Mouse (Mus musculus) heart, embryonic 12.5 days (tissue): ENCODE measurements around the gene 1110008P14Rik. TPM values are rescaled to one million over a fixed set of nuclear protein-coding genes. Genes with fewer than 3 reads are reported as not detected.

Experiments used
- ATAC-seq: fragments of 200-750 bp; cut with Nextera tagmentation; 2 replicates; pipeline ENCODE4 v1.8.0; 2017; ENCODE audit warnings: moderate TSS enrichment, moderate library complexity; ENCODE audit not compliant: insufficient number of reproducible peaks, low FRiP score
- H3K27ac ChIP-seq: fragments of 300-500 bp; sonication (generic); 2 replicates; pipeline ENCODE4 v1.5.1; 2016; ENCODE audit warnings: mild to moderate bottlenecking, moderate library complexity; ENCODE audit not compliant: poor library complexity, severe bottlenecking
- H3K27me3 ChIP-seq: fragments of 300-500 bp; sonication (generic); replicated peaks from 2 replicates; pipeline ENCODE4 v1.6.1; 2016; ENCODE audit warnings: mild to moderate bottlenecking, moderate library complexity
- H3K36me3 ChIP-seq: fragments of 300-500 bp; sonication (generic); 2 replicates; pipeline ENCODE4 v1.6.1; 2016; ENCODE audit warnings: mild to moderate bottlenecking, moderate library complexity
- H3K4me1 ChIP-seq: fragments of 300-500 bp; sonication (generic); replicated peaks from 2 replicates; pipeline ENCODE4 v1.6.1; 2016; ENCODE audit warnings: mild to moderate bottlenecking
- H3K4me2 ChIP-seq: fragments of 300-500 bp; sonication (generic); 2 replicates; pipeline ENCODE4 v1.6.1; 2016; ENCODE audit warnings: mild to moderate bottlenecking, moderate library complexity
- H3K4me3 ChIP-seq: fragments of 300-500 bp; sonication (generic); 2 replicates; pipeline ENCODE4 v1.5.1; 2016; ENCODE audit warnings: mild to moderate bottlenecking
- H3K9ac ChIP-seq: fragments of 300-500 bp; sonication (generic); 2 replicates; pipeline ENCODE4 v1.6.1; 2016; ENCODE audit warnings: mild to moderate bottlenecking, moderate library complexity
- H3K9me3 ChIP-seq: fragments of 300-500 bp; sonication (generic); replicated peaks from 2 replicates; pipeline ENCODE4 v1.6.1; 2016; ENCODE audit warnings: mild to moderate bottlenecking, moderate library complexity
- WGBS: fragments of 180-500 bp; shearing (Covaris S2); methylation state at CpG from one replicate; pipeline ENCODE4 v1.1.7; 2016; 5-methylcytosine and 5-hydroxymethylcytosine counted together
- polyA plus RNA-seq: library from polyadenylated mRNA; unstranded; fragments of >200 nt; fragmentation: Nextera tagmentation; extraction: Ambion mirVana; gene quantifications from 2 replicates; pipeline ENCODE4 v1.2.1, GENCODE M21; 2016

The 1110008P14Rik gene
- polyA plus RNA-seq, 1 experiment from 2014 or later: 48.2 TPM

GRCm38 (mm10) chr2:32420647-32421046 is 38.9 kb upstream of the 1110008P14Rik start:
- Histone ChIP-seq H3K4me1 (peaks cover 31% of the 10 kb centered on the region), H3K36me3 (peaks cover 56% of the 10 kb centered on the region), H3K9me3 (no peaks in the 10 kb centered on the region), H3K9ac (no peak overlapping the region), H3K27me3 (no peaks in the 10 kb centered on the region), H3K4me3 (no peak overlapping the region), H3K4me2 (no peak overlapping the region), H3K27ac (no peak overlapping the region)
- ATAC-seq: no peak
- WGBS: 84% methylated on average over 6 of the region's 6 CpGs

- H3K36me3 ChIP-seq: peaks cover 61% of the 10 kb centered on the region
- no peak overlapping the region for H3K4me2 ChIP-seq
- ATAC-seq: no peak
Observed at GRCm38 (mm10) chr2:32420066-32420608, 38.4 kb upstream of the 1110008P14Rik start.

GRCm38 (mm10) chr2:32419359-32419758 is 37.6 kb upstream of the 1110008P14Rik start:
- Histone ChIP-seq H3K9me3 (no peaks in the 10 kb centered on the region), H3K27me3 (no peaks in the 10 kb centered on the region), H3K4me1 (peaks cover 18% of the 10 kb centered on the region), H3K9ac (no peak overlapping the region), H3K4me3 (no peak overlapping the region), H3K4me2 (no peak overlapping the region), H3K36me3 (peaks cover 69% of the 10 kb centered on the region), H3K27ac (no peak overlapping the region)
- no peak for ATAC-seq
- 86% methylated on average over 3 of the region's 3 CpGs for WGBS

More at GRCm38 (mm10) chr2:32420066-32420608, 38.4 kb upstream of the 1110008P14Rik start:
- Histone ChIP-seq H3K9me3 (no peaks in the 10 kb centered on the region), H3K27me3 (no peaks in the 10 kb centered on the region), H3K9ac (no peak overlapping the region), H3K4me1 (peaks cover 25% of the 10 kb centered on the region), H3K27ac (no peak overlapping the region), H3K4me3 (no peak overlapping the region)
- 90% methylated on average over 12 of the region's 12 CpGs for WGBS

GRCm38 (mm10) chr2:32418430-32419151 is 36.9 kb upstream of the 1110008P14Rik start:
- no peak overlapping the region for H3K9ac ChIP-seq
- H3K9me3 ChIP-seq: no peaks in the 10 kb centered on the region
- no peak overlapping the region for H3K4me2 ChIP-seq
- no peak overlapping the region for H3K4me3 ChIP-seq
- WGBS: 83% methylated on average over 12 of the region's 12 CpGs
- no peak for ATAC-seq
- peaks cover 76% of the 10 kb centered on the region for H3K36me3 ChIP-seq
- H3K27ac ChIP-seq: no peak overlapping the region
- H3K4me1 ChIP-seq: peaks cover 13% of the 10 kb centered on the region
- no peaks in the 10 kb centered on the region for H3K27me3 ChIP-seq

GRCm38 (mm10) chr2:32417486-32417885 is 35.7 kb upstream of the 1110008P14Rik start:
- Histone ChIP-seq H3K36me3 (peaks cover 79% of the 10 kb centered on the region), H3K9me3 (no peaks in the 10 kb centered on the region), H3K9ac (no peak overlapping the region), H3K4me3 (no peak overlapping the region), H3K27ac (no peak overlapping the region), H3K4me1 (peaks cover 2% of the 10 kb centered on the region), H3K4me2 (no peak overlapping the region), H3K27me3 (no peaks in the 10 kb centered on the region)
- no peak for ATAC-seq
- 92% methylated on average over 8 of the region's 8 CpGs for WGBS

GRCm38 (mm10) chr2:32416556-32416955 is 34.8 kb upstream of the 1110008P14Rik start:
- Histone ChIP-seq H3K4me2 (no peak overlapping the region), H3K36me3 (peaks cover 79% of the 10 kb centered on the region), H3K9me3 (no peaks in the 10 kb centered on the region), H3K27ac (no peak overlapping the region), H3K27me3 (no peaks in the 10 kb centered on the region), H3K9ac (no peak overlapping the region), H3K4me1 (no peaks in the 10 kb centered on the region; the same call in 1 of the 2 replicates), H3K4me3 (no peak overlapping the region)
- 78% methylated on average over 2 of the region's 2 CpGs for WGBS
- no peak for ATAC-seq

GRCm38 (mm10) chr2:32415801-32416200 is 34.1 kb upstream of the 1110008P14Rik start:
- ATAC-seq: no peak
- Histone ChIP-seq H3K27ac (no peak overlapping the region), H3K27me3 (no peaks in the 10 kb centered on the region), H3K9me3 (no peaks in the 10 kb centered on the region), H3K4me2 (no peak overlapping the region), H3K9ac (no peak overlapping the region), H3K36me3 (peaks cover 75% of the 10 kb centered on the region), H3K4me3 (no peak overlapping the region), H3K4me1 (no peaks in the 10 kb centered on the region)
- 90% methylated on average over 12 of the region's 12 CpGs for WGBS

GRCm38 (mm10) chr2:32413936-32414335 is 32.2 kb upstream of the 1110008P14Rik start:
- WGBS: 57% methylated on average over 5 of the region's 5 CpGs

GRCm38 (mm10) chr2:32412742-32413531 is 31.2 kb upstream of the 1110008P14Rik start:
- H3K9ac ChIP-seq: no peak overlapping the region
- H3K9me3 ChIP-seq: no peaks in the 10 kb centered on the region
- H3K27me3 ChIP-seq: no peaks in the 10 kb centered on the region
- no peaks in the 10 kb centered on the region for H3K4me1 ChIP-seq
- 72% methylated on average over 6 of the region's 6 CpGs for WGBS
- H3K4me2 ChIP-seq: no peak overlapping the region
- H3K4me3 ChIP-seq: no peak overlapping the region
- peaks cover 46% of the 10 kb centered on the region for H3K36me3 ChIP-seq
- no peak overlapping the region for H3K27ac ChIP-seq
- ATAC-seq: no peak

More at GRCm38 (mm10) chr2:32413936-32414335, 32.2 kb upstream of the 1110008P14Rik start:
- Histone ChIP-seq H3K27ac (no peak overlapping the region), H3K9me3 (no peaks in the 10 kb centered on the region), H3K4me2 (no peak overlapping the region), H3K4me3 (no peak overlapping the region), H3K4me1 (no peaks in the 10 kb centered on the region), H3K9ac (no peak overlapping the region), H3K27me3 (no peaks in the 10 kb centered on the region), H3K36me3 (peaks cover 56% of the 10 kb centered on the region)
- ATAC-seq: no peak

GRCm38 (mm10) chr2:32411407-32411806 is 29.7 kb upstream of the 1110008P14Rik start:
- ATAC-seq: no peak
- no peak overlapping the region for H3K27ac ChIP-seq
- H3K9me3 ChIP-seq: no peaks in the 10 kb centered on the region
- H3K27me3 ChIP-seq: no peaks in the 10 kb centered on the region
- peaks cover 31% of the 10 kb centered on the region for H3K36me3 ChIP-seq
- H3K4me2 ChIP-seq: no peak overlapping the region
- WGBS: 84% methylated on average over 7 of the region's 7 CpGs
- no peak overlapping the region for H3K9ac ChIP-seq
- H3K4me3 ChIP-seq: no peak overlapping the region
- no peaks in the 10 kb centered on the region for H3K4me1 ChIP-seq
